Mouse (Mus musculus) E14TG2a.4 (cell line): ENCODE measurements at regions not wholly inside any gene's neighbourhood (a gene's known extent, or its start where the extent isn't known, plus 50 kb on each side); places are given as distances from the start of the nearest gene placed in this dataset.

ENCODE experiments used
- CTCF ChIP-seq: conservative IDR thresholded peaks from 2 replicates; pipeline ENCODE4 v1.5.1; 2014; ENCODE audit warnings: low read length
- NANOG ChIP-seq: IDR thresholded peaks from 2 replicates; pipeline ENCODE4 v1.6.1; 2014; ENCODE audit warnings: borderline replicate concordance, low read length, mixed read lengths
- POU5F1 ChIP-seq: IDR thresholded peaks from 2 replicates; pipeline ENCODE4 v1.6.1; 2014; ENCODE audit warnings: low read length, borderline replicate concordance

DNA sequence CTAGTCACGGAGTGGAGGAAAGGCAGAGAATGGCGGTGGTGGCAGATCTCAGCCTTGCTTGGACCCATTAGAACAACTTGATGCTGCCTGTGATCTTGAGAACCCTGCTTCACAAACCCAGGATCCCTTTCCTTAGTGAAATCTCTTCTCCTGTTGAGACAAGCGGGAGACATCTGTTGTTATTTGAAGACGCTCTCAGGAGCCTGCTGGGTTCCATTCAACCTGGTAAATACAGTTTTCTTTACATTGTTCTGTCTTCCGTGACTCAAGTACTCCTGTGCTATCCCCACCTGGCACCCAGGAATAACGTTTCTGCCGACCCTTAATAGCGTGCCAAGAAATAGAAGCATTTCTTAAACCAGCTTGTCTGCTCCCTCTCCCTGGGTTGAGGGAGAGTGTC lies 213.8 kb downstream of the Enc1 start:
- TF ChIP-seq CTCF, result no peak
- TF ChIP-seq POU5F1, result no peak
- TF ChIP-seq NANOG, result peak; percentile 99
